Mouse (Mus musculus) E14TG2a.4 (cell line): ENCODE data around the gene Supt5.

Experiments
- CTCF ChIP-seq: conservative IDR thresholded peaks from 2 replicates; pipeline ENCODE4 v1.5.1; 2014; ENCODE audit warnings: low read length
- NANOG ChIP-seq: IDR thresholded peaks from 2 replicates; pipeline ENCODE4 v1.6.1; 2014; ENCODE audit warnings: borderline replicate concordance, low read length, mixed read lengths

GRCm38 (mm10) chr7:28306216-28306615 lies 32.3 kb downstream of the Supt5 start:
- TF ChIP-seq CTCF, result no peak
- no peak for TF ChIP-seq NANOG
